Mouse (Mus musculus): ENCODE measurements around the gene Cubn.

Cubn gene

GRCm38 (mm10) chr2:13491734-13492133 is at the start of gene Cubn:
Cubn (minus strand) TSS chr2:13491813.
- peak; percentile 59 for DNase-seq

DNA sequence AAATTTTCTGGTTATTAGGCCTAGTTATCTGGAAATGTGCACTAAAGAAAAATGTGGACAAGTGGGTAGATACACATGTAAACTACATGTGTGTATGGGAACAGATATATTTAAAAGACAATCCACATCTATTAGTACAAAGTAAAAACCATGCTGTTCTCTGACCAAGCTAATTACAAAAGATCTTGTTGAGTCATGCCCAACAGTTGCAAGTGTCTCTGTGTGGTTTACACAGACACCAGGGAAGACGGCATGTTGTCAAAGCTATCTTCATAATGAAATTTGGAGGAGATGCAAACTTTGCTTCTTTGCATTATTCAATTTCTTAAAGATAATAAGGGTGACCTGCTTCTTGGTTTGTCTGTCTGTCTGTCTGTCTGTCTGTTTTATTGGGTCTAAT is 48.2 kb upstream of the Cubn start:
- no peak for DNase-seq

DNA sequence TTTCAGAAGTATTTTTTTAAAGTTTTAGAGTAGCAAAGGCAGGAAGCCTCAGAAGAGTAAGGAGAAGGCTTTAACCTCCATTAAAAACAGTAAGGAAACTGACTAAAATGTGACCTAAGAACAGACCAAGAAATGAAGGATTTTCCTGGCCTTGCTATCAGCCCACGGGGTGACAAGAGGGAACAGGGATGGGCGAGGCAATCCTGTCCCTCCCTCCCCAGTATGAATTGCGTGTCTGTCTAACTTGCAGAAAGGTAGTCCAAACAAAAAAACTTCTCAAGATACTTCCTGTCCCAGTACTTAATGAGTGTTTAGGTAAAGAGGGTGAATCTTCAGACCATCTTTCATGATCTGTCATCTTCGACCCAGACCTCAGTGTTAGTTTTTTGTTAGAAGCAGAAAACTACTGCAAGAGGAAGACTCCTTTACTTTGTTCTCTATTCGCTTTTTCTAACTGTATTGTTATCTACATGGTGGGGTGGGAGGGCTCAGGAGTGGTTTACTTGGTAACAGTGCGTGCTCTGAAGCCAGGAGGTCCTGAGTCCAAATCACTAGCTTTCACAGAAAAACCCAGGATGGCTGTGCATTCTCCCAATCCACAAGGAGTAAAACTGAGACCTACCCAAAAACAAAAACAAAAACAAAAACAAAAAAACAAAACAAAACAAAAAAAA is 47.2 kb upstream of the Cubn start:
- DNase-seq, result no peak

- no peak for DNase-seq
Measured at GRCm38 (mm10) chr2:13538258-13538657, 46.6 kb upstream of the Cubn start.

GRCm38 (mm10) chr2:13537733-13538132 is 46.1 kb upstream of the Cubn start:
- no peak for DNase-seq

DNA sequence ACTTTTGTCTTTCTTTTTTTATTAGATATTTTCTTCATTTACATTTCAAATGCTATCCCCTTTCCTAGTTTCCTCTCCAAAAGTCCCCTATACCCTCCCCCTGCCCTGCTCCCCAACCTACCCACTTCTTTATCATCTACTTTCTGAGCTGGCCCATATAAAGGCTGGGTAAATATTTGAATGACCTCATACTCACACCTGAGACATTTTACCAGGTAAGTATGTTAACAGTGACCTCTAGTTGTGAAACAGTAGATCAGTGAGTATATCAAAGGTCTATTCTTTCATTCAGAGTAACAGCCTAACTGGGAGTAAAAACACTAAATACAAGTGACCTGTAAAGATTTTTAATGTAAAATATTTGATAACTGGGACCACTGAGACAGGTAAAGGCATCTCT is 45.1 kb upstream of the Cubn start:
- DNase-seq, result no peak

GRCm38 (mm10) chr2:13530639-13531038 is 39.0 kb upstream of the Cubn start:
- no peak for DNase-seq

DNA sequence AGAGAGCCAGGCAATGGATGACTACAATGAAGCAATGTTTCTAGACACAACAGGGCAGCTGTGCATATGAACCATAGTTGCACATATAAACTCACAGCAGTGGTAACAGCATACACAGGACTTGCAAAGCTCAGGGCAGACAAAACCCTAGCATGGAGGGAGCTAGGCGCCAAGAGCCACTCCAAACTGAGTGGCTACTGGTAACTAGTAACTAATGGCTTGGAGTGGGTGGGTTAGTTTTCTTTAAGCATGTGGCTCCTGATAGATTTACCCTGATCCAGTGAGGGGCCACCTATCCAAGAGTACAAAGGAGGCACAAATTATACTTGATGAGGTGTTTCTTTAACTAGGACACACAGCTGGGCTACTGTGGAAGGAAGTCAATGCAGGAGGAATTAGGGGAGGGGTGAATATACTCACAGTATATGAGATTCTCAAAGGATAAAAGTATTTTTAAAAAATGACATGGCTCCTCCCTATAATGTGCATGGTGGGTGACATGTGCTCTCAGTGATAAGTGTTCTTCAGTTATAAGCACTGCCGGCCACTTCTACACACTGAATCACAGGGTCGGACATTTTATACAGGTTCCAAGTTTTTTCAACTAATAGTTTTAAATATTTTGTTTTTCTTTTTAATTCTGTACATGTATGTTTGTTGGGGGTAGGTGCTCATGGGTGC is 37.8 kb upstream of the Cubn start:
- DNase-seq, result no peak

GRCm38 (mm10) chr2:13527531-13527930 is 35.9 kb upstream of the Cubn start:
- no peak for DNase-seq

DNA sequence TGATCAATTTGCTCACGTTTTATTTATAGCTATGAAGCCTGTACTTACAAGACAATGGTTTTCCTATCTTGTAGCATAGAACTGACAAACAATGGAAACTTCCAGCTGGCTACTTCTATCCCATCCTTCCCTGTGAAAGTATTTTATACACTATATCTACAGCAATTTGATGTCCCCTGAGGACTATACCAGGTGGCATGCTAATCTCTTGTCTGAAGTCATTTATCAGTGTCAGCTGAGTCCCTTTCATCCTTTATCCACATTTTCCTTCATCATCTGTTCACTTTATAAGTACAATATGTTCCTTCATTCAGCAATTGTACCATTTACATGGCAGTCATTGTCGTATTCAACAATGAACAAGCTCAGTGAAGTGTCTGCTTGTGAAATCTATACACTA is 35.5 kb upstream of the Cubn start:
- no peak for DNase-seq

GRCm38 (mm10) chr2:13526205-13526604 is 34.6 kb upstream of the Cubn start:
- DNase-seq, result no peak

GRCm38 (mm10) chr2:13523540-13524456 is 32.2 kb upstream of the Cubn start:
- DNase-seq, result peak; percentile 32

DNA sequence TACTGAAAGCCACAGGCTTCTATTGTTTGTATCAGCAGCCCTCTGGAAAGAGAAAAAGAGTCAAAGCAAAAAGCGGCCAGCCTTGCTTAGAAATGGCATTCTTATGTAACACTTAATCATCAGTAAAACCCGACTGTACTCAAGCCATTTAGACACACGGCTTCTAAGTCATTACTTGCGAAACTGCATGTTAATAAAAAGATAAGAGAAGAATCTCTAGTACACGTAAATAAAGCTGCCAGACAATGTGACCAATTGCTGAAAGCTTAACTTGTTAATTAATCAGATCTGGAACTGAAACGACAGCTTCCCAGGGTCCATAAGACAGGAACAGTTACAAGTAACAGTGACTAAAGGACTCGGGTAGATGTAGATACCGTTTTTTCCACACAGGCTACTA is 30.5 kb upstream of the Cubn start:
- no peak for DNase-seq

DNA sequence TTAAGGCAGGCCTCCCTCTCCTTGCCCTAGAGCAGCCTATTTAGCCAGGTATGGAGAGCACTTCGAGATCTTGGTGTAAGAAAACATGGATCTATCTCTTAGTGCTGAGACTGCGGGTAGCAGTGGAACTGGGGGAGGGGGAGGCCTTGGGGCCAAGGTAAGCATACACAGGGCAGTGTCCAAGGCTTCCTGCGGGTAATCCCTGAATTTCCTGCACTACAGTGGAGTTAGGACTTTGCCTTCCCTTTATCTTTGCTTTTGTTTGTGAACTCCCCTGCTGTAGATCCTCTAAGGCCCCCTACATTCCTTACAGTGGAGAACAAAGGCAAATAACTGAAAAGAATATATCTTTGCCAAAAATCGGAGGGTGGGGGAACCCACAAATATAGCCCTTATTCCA is 23.3 kb upstream of the Cubn start:
- no peak for DNase-seq

GRCm38 (mm10) chr2:13502717-13503116 is 11.1 kb upstream of the Cubn start:
- DNase-seq, result no peak

- DNase-seq, result no peak
Measured at GRCm38 (mm10) chr2:13501553-13501952, 9.9 kb upstream of the Cubn start.

DNA sequence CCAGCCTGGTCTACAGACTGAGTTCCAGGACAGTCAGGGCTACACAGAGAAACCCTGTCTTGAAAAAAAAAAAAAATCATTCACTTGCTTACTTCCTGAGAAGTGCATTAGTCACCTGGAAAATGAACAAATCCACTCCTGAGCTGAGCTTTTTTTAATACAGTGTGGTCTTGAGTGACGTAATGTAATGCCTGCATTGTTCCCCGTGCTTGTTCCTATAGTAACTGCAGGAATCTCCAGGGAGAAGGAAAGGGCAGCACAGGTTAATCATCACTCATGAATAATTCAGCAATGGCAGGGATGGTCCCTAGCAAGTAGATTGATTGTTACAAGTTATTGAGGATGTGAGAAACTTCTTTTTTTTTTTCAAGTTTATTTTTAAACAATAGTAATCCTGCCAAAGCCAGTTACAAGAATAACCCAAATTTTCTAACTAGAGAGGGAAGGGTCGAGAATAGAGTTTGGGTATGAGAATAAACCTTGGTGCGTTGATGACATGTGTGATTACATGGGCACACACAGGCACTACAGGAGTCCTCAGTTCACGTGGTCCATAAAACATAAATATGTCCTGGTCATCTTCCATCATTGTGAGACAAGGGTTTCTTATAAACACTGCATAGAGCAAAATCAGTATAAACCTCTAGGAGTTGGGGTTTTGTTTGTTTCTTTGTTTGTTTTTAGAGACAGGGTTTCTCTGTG is 8.8 kb upstream of the Cubn start:
- no peak for DNase-seq

DNA sequence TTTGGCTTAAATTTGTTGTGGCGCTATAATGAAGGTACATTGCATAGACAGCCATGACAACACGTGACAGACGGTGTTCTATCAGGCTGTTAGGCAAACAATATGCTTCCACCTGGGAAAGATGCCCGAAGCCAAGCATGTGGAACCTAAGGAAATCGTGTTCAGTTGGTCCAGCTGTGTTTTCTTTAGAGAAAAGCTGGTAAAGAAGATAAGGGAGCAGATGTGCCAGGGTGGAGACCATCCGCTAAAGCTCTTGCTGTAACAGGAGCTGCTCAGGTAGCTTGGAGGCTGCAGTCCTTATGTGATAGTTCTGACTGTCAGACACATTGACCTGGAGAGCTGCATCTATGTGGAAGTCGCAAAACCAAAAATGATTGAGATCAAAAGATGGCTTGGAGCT is 7.6 kb upstream of the Cubn start:
- no peak for DNase-seq

- DNase-seq, result no peak
Measured at GRCm38 (mm10) chr2:13496087-13496486, 4.5 kb upstream of the Cubn start.

- DNase-seq, result peak; percentile 17
Measured at GRCm38 (mm10) chr2:13492927-13493326, 1.3 kb upstream of the Cubn start.

GRCm38 (mm10) chr2:13490480-13490879 is 1.1 kb downstream of the Cubn start:
- DNase-seq, result no peak

DNA sequence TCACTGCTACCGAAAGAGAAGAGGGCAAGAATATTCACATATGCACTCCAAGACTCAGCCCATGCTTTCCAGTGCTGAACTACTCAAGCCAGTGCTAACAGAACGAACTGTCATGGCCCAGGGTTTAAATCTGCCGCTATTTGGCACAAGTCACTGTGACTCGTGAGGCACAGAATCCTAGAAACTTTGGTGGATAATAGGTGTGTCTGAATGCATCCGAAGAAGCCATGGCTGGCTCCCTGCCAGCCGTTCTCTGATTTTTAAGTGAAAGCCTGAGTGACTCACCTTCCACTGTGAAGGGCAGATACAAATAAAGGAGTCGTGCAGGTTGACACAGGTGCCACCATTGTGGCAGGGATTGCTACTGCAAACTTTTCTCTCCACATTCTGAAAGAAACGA is 5.1 kb downstream of the Cubn start:
- no peak for DNase-seq

DNA sequence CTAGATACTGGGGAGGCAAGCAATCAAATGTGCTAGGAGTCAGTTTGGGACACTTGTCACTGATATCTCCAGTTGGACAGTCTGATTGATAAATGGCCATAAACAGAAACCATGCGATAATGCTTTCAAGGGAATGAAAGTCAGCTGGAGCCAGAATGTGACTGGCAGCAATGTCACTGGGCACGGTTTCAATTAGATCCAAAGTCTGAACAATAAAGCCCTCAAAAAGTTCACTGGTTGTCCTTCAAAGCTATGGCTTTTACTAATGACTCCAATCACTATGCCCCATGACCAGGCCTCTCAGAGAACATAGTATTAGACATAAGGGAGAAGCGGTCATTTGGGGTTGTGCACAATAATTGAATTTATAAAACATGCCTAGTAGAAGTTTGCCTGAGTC is 7.0 kb downstream of the Cubn start:
- DNase-seq, result no peak
